Mouse (Mus musculus) megakaryocyte, embryonic 14.5 days (primary cell): ENCODE data around the gene Cx3cr1.

Experiments
- FLI1 ChIP-seq: IDR thresholded peaks from 2 replicates; pipeline ENCODE4 v1.6.1; 2012; ENCODE audit warnings: low read length, inconsistent platforms, mixed read lengths
- GATA1 ChIP-seq: IDR thresholded peaks from 3 replicates; pipeline ENCODE4 v1.6.1; 2012; ENCODE audit warnings: mixed read lengths, low read length, inconsistent platforms, borderline replicate concordance

DNA sequence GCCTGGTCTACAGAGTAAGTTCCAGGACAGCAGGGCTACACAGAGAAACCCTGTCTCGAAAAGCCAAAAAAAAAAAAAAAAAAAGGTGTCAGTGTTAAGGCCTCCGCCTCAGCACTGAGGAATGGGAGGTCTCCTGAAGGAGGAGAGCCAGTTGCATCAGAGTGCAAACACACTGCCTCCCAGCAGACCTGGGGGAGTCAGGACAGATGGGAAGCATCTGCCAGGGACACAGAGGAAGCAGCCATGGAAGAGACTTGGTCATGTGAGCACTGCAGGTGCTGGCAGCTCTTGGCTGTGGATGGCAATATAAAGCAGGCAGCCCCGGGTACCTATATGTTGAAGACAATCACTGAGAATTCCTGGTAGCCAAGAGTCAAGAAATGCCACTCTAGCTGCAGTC lies 159.7 kb downstream of the Cx3cr1 start:
- TF ChIP-seq GATA1: no peak
- TF ChIP-seq FLI1: no peak
